Mouse (Mus musculus) liver, embryonic 16.5 days (tissue): ENCODE measurements at regions not wholly inside any gene's neighbourhood (a gene's known extent, or its start where the extent isn't known, plus 50 kb on each side); places are given as distances from the start of the nearest gene placed in this dataset.

Source experiments
- ATAC-seq: fragments of 200-750 bp; cut with Nextera tagmentation; 2 replicates; pipeline ENCODE4 v1.8.0; 2017; ENCODE audit warnings: low read depth, mild to moderate bottlenecking, moderate number of reproducible peaks, moderate library complexity
- H3K27ac ChIP-seq: fragments of 300-500 bp; sonication (generic); 2 replicates; pipeline ENCODE4 v1.5.1; 2014; ENCODE audit warnings: mild to moderate bottlenecking, low read length
- H3K27me3 ChIP-seq: fragments of 300-500 bp; sonication (generic); 2 replicates; pipeline ENCODE4 v1.6.1; 2014; ENCODE audit warnings: low read depth, low read length, mixed read lengths; ENCODE audit not compliant: control insufficient read depth, insufficient read depth
- H3K36me3 ChIP-seq: fragments of 300-500 bp; sonication (generic); 2 replicates; pipeline ENCODE4 v1.6.1; 2014; ENCODE audit warnings: mild to moderate bottlenecking; ENCODE audit not compliant: control insufficient read depth, insufficient read depth
- H3K4me1 ChIP-seq: fragments of 300-500 bp; sonication (generic); 2 replicates; pipeline ENCODE4 v1.6.1; 2014; ENCODE audit warnings: low read depth, low read length, mixed read lengths; ENCODE audit not compliant: control insufficient read depth
- H3K4me2 ChIP-seq: fragments of 300-500 bp; sonication (generic); 2 replicates; pipeline ENCODE4 v1.6.1; 2014; ENCODE audit warnings: low read depth, low read length, mixed read lengths
- H3K4me3 ChIP-seq: fragments of 300-500 bp; sonication (generic); 2 replicates; pipeline ENCODE4 v1.5.1; 2014; ENCODE audit warnings: low read depth, mild to moderate bottlenecking, low read length
- H3K9ac ChIP-seq: fragments of 300-500 bp; sonication (generic); 2 replicates; pipeline ENCODE4 v1.6.1; 2014; ENCODE audit warnings: low read depth, low read length
- H3K9me3 ChIP-seq: fragments of 300-500 bp; sonication (generic); replicated peaks from 2 replicates; pipeline ENCODE4 v1.6.1; 2016; ENCODE audit warnings: low read length; ENCODE audit not compliant: control insufficient read depth
- WGBS: fragments of 180-500 bp; shearing (Covaris S2); extraction: QIAGEN DNeasy Blood & Tissue Kit; methylation state at CpG from one replicate; pipeline ENCODE4 v1.1.7; 2014; ENCODE audit not compliant: insufficient replicate concordance; 5-methylcytosine and 5-hydroxymethylcytosine counted together

GRCm38 (mm10) chr4:56287980-56288379 is 451.9 kb upstream of the Gm26657 start:
- Histone ChIP-seq H3K4me2 (no peak overlapping the region), H3K9ac (no peak overlapping the region), H3K4me1 (no peaks in the 10 kb centered on the region), H3K36me3 (no peaks in the 10 kb centered on the region), H3K9me3 (no peaks in the 10 kb centered on the region), H3K27ac (no peak overlapping the region), H3K27me3 (no peaks in the 10 kb centered on the region), H3K4me3 (no peak overlapping the region)
- WGBS: 61% methylated on average over 2 of the region's 2 CpGs
- ATAC-seq: no peak

GRCm38 (mm10) chr4:56284490-56284889 is 455.4 kb upstream of the Gm26657 start:
- H3K4me3 ChIP-seq: no peak overlapping the region
- H3K4me2 ChIP-seq: no peak overlapping the region
- no peaks in the 10 kb centered on the region for H3K36me3 ChIP-seq
- H3K9me3 ChIP-seq: no peaks in the 10 kb centered on the region
- no peaks in the 10 kb centered on the region for H3K4me1 ChIP-seq
- H3K9ac ChIP-seq: no peak overlapping the region
- H3K27me3 ChIP-seq: no peaks in the 10 kb centered on the region
- no peak for ATAC-seq
- H3K27ac ChIP-seq: no peak overlapping the region
- WGBS: 42% methylated on average over 2 of the region's 2 CpGs

- Histone ChIP-seq H3K27me3 (no peaks in the 10 kb centered on the region), H3K4me1 (no peaks in the 10 kb centered on the region), H3K27ac (no peak overlapping the region), H3K36me3 (no peaks in the 10 kb centered on the region), H3K4me3 (no peak overlapping the region), H3K4me2 (no peak overlapping the region), H3K9ac (no peak overlapping the region), H3K9me3 (no peaks in the 10 kb centered on the region)
- ATAC-seq: no peak
- 62% methylated on average over 3 of the region's 3 CpGs for WGBS
These were observed 464.0 kb upstream of the Gm26657 start for GRCm38 (mm10) chr4:56275836-56276235.

GRCm38 (mm10) chr4:56271390-56271789 is 468.5 kb upstream of the Gm26657 start:
- no peak for ATAC-seq
- no peak overlapping the region for H3K4me3 ChIP-seq
- H3K9me3 ChIP-seq: no peaks in the 10 kb centered on the region
- WGBS: 69% methylated on average over 4 of the region's 4 CpGs
- H3K27ac ChIP-seq: no peak overlapping the region
- no peak overlapping the region for H3K4me2 ChIP-seq
- H3K27me3 ChIP-seq: no peaks in the 10 kb centered on the region
- no peaks in the 10 kb centered on the region for H3K36me3 ChIP-seq
- H3K4me1 ChIP-seq: no peaks in the 10 kb centered on the region
- H3K9ac ChIP-seq: no peak overlapping the region

- H3K27me3 ChIP-seq: no peaks in the 10 kb centered on the region
- 63% methylated on average over 4 of the region's 4 CpGs for WGBS
These were observed 475.2 kb upstream of the Gm26657 start for GRCm38 (mm10) chr4:56264626-56265025.

GRCm38 (mm10) chr4:56263822-56264221 is 476.0 kb upstream of the Gm26657 start:
- H3K36me3 ChIP-seq: no peaks in the 10 kb centered on the region
- H3K4me3 ChIP-seq: no peak overlapping the region
- no peaks in the 10 kb centered on the region for H3K4me1 ChIP-seq
- no peak overlapping the region for H3K4me2 ChIP-seq
- no peaks in the 10 kb centered on the region for H3K9me3 ChIP-seq
- no peak overlapping the region for H3K9ac ChIP-seq
- no peaks in the 10 kb centered on the region for H3K27me3 ChIP-seq
- H3K27ac ChIP-seq: no peak overlapping the region
- no peak for ATAC-seq

More at GRCm38 (mm10) chr4:56264626-56265025, 475.2 kb upstream of the Gm26657 start:
- Histone ChIP-seq H3K27ac (no peak overlapping the region), H3K4me3 (no peak overlapping the region), H3K4me2 (no peak overlapping the region), H3K36me3 (no peaks in the 10 kb centered on the region), H3K4me1 (no peaks in the 10 kb centered on the region), H3K9ac (no peak overlapping the region), H3K9me3 (no peaks in the 10 kb centered on the region)
- ATAC-seq: no peak

- Histone ChIP-seq H3K9ac (no peak overlapping the region), H3K4me3 (no peak overlapping the region), H3K4me2 (no peak overlapping the region), H3K27me3 (no peaks in the 10 kb centered on the region), H3K27ac (no peak overlapping the region), H3K9me3 (no peaks in the 10 kb centered on the region), H3K4me1 (no peaks in the 10 kb centered on the region), H3K36me3 (no peaks in the 10 kb centered on the region)
- ATAC-seq: no peak
- 36% methylated on average over 1 of the region's 1 CpGs for WGBS
These were observed 477.3 kb upstream of the Gm26657 start for GRCm38 (mm10) chr4:56262589-56262988.

GRCm38 (mm10) chr4:56261992-56262391 is 477.9 kb upstream of the Gm26657 start:
- no peaks in the 10 kb centered on the region for H3K4me1 ChIP-seq
- no peaks in the 10 kb centered on the region for H3K9me3 ChIP-seq
- ATAC-seq: no peak
- H3K4me3 ChIP-seq: no peak overlapping the region
- no peaks in the 10 kb centered on the region for H3K27me3 ChIP-seq
- no peak overlapping the region for H3K9ac ChIP-seq
- WGBS: 32% methylated on average over 5 of the region's 5 CpGs
- H3K27ac ChIP-seq: no peak overlapping the region
- H3K4me2 ChIP-seq: no peak overlapping the region
- H3K36me3 ChIP-seq: no peaks in the 10 kb centered on the region

- H3K9ac ChIP-seq: no peak overlapping the region
- no peaks in the 10 kb centered on the region for H3K9me3 ChIP-seq
- no peaks in the 10 kb centered on the region for H3K4me1 ChIP-seq
- ATAC-seq: no peak
- no peak overlapping the region for H3K27ac ChIP-seq
- H3K27me3 ChIP-seq: no peaks in the 10 kb centered on the region
- no peak overlapping the region for H3K4me3 ChIP-seq
- H3K36me3 ChIP-seq: no peaks in the 10 kb centered on the region
- WGBS: 0% methylated on average over 1 of the region's 1 CpGs
- H3K4me2 ChIP-seq: no peak overlapping the region
These were observed 487.5 kb upstream of the Gm26657 start for GRCm38 (mm10) chr4:56252375-56252774.

GRCm38 (mm10) chr4:56251766-56252165 is 488.1 kb upstream of the Gm26657 start:
- ATAC-seq: no peak
- no peaks in the 10 kb centered on the region for H3K9me3 ChIP-seq

More at GRCm38 (mm10) chr4:56251766-56252165, 488.1 kb upstream of the Gm26657 start:
- no peak overlapping the region for H3K9ac ChIP-seq
- no peaks in the 10 kb centered on the region for H3K27me3 ChIP-seq
- H3K4me1 ChIP-seq: no peaks in the 10 kb centered on the region
- no peaks in the 10 kb centered on the region for H3K36me3 ChIP-seq
- no peak overlapping the region for H3K27ac ChIP-seq
- no peak overlapping the region for H3K4me3 ChIP-seq
- WGBS: 31% methylated on average over 2 of the region's 2 CpGs
- no peak overlapping the region for H3K4me2 ChIP-seq
